Mouse (Mus musculus): Measurements from ENCODE around the gene Cd276.
"Not testable (repeated sequence)": the region's sequence is repeated elsewhere in the genome, so short reads cannot be mapped to it uniquely, and the experiment has no call there.

Cd276 gene

DNA sequence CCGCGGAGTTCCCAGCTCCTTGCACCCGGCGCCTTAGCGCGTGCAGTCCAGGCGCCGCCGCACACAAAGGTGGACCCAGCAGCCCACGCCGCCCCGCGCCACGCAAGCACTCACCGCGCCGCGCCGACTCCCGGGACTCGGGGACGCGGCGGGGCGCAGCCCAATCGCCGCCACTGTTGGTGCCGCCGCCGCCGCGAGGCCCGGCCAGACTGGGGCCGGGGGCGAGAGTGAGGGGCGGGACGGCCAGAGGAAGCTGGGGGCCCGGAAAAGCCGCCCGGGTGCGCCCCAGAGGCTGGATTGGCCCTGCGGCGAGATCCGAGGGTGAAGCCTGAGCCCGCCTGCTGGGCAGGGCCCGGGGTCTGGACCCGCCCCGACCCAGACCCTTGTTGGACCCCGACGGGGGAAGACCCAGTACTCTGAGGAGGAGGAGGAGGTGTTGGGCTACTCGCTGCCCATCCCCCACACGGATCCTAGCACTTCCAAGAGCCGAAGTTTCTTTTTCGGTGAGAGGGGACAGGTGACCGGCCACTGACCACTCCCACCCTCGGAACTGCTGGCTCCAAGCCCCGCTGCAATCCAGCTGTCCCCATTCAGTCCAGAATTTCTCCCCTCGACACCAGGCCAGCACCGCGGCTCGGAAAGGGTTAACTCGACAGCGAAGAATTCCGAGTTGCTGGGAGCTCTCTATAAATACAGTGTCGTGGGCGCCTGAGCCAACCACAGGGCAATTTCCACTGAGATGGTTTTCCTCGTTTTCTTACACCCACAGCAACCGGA is at the start of gene Cd276:
Cd276 (minus strand) TSS at position 530 of the 777 bp plus-strand sequence.
- no peak for DNase-seq (ENCODE audit: low read depth, low spot score)

DNA sequence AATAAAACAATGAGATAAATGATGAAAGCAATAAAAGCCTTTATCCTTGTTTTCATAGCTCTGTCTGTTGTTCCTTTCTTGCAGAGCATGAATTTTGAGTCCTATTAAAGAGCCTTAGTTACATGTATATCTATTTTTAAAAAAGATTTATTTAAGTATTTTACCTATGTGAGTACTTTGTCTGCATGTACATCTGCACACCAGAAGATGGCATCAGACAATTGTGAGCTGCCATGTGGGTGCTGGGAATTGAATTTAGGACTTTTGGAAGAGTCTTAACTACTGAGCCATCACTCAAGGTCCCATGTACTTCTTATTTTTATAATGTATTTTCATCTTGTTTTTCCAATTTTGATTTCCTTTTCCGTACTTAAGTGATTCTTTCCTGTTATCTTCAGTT is 40.1 kb upstream of the Cd276 start:
- DNase-seq (ENCODE audit: low read depth, low spot score): no peak

DNA sequence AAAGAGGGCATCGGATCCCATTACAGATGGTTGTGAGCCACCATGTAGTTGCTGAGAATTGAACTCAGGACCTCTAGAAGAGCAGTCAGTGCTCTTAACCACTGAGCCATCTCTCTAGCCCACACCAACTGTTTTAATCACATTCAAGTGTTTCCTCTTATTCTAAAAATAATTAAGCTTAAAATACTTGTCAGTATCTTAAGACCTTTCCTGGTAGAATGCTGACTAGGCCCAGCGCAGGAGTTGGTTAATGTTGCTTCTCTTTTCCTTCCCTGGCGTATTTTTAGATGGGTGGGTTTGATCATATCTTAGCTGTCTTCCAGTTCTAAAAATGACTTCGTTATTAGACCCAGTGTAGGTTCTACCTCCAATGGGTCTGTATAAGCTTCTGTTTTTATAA is 33.4 kb upstream of the Cd276 start:
- DNase-seq (ENCODE audit: low read depth, low spot score): no peak

DNA sequence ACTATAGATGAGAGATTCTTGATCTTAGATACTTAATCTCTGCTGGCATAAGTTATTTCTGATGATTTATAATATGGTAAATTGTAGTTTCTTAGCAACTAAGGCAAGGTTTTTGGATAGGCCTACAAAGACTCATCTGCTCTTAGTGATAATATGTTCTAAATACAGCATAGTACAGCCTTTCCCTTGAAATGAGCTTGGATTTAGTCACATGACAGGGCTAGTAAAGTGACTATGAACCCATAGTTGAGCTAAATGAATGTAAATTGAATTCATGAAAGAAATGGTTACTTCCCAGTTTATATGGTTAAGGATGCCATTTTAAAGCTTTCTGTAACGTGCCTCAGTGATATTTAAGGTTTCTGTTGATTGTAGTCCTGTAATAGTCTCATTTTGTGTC is 29.1 kb upstream of the Cd276 start:
- no peak for DNase-seq (ENCODE audit: low read depth, low spot score)

DNA sequence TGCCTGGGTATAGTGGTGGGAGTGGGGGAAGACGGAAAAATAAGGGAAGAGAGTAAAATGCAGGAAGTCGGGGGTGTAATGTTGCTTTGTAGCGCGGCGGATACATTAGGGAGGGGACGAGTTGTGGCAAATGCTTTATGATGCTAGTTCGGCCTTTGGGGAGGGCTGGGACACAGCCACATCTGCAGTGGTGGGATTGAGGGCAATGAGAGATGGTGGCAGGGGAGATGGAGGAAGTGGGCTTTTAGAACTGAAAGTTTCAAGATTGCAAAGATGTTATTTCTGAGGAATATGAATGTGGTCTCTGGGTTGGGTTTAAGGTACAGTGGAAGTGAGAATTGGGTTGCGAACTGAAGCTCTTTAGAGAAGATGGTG is 28.0 kb upstream of the Cd276 start:
- no peak for DNase-seq (ENCODE audit: low read depth, low spot score)

DNA sequence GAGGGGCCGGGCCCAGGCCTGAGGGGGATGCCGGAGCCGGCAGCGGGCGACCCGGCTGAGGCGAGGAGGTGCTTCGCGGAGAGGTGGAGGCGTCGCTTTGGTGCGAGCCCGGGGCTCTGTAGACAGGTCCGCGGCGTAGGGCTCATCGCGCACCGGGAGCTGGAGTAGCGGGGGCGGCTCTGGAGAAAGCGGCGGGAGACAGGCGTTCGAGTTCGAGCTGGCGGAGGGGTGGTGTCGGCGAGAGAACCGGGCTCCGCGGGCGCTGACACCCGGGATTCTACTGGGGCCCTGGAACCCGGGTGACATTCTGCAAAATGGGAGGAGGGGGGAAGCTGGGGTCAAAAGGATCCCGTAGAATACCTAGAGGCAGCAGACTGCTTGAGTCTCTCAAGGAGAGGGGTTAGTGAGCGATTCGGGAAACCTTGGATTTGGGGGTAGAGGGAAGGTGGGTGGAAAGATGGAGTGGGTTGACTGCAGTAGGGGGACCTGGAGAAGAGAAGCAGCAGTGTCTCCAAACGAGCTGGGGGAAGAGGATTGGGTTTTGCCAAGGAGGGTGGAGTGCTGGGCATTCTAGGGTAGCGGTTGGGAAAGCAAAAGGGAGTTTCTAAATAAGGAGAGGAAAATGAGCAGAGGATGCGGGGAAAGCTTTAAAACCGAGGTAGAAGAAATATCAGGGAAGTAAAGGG is 27.5 kb upstream of the Cd276 start:
- DNase-seq (ENCODE audit: low read depth, low spot score): peak; percentile 16

DNA sequence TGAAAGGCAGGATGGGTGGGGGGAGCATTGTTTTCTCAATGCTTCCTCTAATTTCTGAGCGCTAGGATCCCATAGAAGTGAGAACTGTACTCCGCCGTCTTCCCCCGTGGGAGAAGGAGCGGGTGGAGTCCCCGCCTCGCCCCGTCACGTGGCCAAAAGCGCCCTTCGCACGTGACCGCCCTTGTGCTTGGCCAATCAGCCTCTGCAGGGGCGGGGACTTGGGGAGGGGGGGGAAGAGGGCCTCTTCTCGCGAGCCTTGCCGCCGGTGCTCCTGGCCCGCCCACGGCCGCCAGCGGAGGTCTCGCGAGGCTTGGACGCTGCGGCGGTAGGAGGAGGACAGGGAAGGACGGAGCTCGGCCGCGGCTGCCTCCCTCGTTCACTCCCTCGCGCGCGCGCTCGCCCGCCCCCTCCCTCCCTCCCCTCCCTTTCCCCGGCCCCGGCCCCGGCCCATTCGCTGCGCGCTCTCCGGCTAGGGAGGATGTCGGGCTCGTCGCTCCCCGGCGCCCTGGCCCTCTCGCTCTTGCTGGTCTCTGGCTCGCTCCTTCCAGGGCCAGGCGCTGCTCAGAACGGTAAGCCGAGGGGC is 26.8 kb upstream of the Cd276 start, which contains the start of gene Nptn:
Nptn (plus strand) TSS at position 283 of the 583 bp plus-strand sequence.
- peak; percentile 96 for DNase-seq (ENCODE audit: low read depth, low spot score)

DNA sequence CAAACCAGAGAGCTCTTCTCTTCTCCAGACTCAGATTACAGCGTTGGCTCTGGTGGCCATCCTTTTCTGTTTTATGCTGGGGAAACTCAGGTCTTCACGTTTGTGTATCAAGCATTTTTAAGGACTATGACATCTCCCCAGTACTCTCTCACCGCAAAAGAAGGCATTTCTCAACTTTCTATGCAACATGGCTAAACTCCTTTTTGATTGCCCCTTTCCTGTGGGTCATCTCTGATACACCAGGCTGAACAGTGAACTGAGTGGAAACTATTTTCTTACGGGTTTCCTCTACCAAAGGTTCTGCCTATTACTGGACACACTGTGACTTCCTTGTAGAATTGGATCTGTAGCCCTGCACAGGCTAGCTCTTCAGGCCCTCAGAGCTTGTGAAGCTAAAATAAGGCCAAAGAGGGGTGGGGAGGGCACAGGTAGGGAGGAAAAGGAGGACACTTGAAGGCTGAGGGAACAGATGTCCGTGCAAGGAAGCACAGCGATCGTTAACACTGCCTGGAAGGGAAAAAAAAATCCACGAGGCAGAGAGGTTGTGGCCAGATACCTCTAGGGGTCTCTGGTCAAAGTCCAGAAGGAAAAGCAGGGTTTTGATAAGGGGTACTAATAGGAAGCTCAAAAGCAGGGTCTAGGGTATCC is 26.2 kb upstream of the Cd276 start:
- DNase-seq (ENCODE audit: low read depth, low spot score): no peak

DNA sequence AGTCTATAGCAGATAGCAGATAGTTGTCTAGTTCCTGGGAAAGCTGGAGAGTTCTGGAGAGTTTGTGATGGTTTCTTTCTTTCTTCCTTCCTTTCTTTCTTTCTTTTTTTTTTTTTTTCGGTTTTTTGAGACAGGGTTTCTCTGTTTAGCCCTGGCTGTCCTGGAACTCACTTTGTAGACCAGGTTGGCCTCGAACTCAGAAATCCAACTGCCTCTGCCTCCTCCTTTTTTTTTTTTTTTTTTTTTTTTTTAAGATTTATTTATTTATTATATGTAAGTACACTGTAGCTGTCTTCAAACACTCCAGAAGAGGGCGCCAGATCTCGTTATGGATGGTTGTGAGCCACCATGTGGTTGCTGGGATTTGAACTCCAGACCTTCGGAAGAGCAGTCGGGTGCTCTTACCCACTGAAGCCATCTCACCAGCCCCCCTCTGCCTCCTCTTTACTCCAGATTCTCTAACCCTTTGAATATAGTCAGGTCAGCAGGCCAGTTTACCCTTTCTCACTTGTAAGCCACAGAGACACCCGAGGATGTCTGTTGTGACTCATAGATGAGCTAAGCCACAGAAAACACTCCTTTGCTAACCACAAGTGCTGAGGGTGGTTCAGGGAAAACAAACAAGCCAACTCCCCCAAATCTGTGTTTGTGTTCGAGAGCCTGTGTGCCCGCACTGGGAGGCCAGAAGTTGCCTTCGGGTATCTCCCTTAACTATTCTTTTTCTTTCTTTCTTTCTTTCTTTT is 25.4 kb upstream of the Cd276 start:
- not testable (repeated sequence) for DNase-seq (ENCODE audit: low read depth, low spot score)

DNA sequence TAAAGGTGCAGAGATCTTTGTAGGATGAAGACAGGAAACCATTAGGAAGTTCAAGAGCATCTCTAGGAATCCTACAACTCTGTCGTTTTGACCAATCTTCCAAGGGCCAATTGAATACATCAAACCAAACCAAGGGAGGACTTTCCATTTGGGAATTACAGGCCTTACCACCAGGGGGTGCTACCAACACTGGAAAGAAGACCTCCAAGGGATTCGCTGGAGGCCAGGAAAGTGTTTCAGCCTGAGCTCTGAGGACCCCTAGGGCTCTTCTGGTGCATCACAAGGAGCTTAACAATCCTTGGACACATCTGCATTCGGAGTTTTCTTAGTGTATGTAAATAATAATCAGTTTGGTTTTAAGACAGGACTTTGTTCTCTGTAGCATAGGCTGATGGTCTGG is 23.4 kb upstream of the Cd276 start:
- DNase-seq (ENCODE audit: low read depth, low spot score): peak; percentile 71

DNA sequence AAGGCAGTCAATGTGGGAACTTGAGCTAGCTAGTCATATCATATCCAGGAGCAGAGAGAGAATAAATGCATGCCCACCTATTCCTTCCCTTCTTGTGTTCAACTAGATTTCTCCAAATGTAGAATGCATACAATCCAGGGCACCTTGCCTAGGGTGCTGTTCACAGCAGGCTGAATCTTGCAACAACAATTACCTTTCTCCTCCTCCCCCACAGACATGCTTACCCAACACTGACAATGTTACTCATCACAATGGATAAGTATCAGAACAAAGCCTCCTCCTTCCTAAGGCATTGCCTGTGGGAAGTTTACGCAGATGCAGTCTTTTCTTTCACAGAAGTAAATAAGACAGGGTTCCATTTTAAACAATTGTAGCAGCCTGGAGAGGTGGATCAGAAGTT is 15.8 kb upstream of the Cd276 start:
- DNase-seq (ENCODE audit: low read depth, low spot score): no peak

DNA sequence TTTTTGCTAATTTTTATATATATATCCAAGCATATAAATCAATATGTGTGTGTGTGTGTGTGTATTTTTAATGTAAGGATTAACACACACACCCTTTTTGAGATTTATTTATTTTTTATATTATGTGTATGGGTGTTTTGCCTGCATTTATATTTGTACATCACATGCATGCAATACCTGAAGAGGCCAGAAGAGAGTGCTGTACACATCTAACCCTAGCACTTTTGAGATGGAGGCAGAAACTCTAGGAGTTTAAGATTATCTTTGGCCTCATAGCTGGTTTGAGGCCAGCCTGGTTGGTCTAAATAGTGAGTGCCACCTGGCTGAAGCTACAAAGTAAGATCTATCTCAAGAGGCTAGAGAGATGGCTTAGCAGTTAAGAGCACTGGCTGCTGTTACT is 12.4 kb upstream of the Cd276 start:
- DNase-seq (ENCODE audit: low read depth, low spot score): no peak

DNA sequence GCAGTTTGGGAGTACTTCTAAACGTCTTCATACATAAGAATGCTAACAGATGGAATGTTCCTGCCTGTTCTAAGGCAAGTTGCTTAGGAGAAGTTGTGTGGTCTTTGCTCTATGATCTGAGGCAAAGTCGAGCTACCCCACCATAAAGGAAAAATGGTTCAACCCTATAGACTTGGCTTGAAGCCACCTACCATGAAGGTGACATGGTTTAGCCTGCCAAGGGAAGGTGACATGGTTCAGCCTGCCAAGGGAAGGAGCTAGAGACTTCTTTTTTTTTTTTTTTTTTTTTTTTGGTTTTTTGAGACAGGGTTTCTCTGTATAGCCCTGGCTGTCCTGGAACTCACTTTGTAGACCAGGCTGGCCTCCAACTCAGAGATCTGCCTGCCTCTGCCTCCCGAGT is 10.7 kb upstream of the Cd276 start:
- not testable (repeated sequence) for DNase-seq (ENCODE audit: low read depth, low spot score)

DNA sequence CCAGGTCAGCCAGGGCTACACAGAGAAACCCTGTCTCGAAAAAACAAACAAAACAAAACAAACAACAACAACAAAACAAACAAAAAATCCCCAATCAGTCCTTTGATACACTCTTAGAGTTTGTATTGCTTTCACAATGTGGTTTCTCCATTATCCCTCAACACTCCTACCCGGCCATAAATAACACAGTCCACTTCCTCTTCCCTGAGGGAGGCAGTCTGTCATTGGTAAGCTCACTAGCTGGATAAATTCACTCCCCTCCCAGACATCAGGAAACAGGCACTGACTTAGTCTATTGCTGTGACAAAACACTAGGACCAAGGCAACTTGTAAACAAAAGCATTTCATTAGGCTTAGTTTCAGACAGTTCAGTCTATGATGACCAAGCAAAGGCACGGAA is 5.0 kb upstream of the Cd276 start:
- DNase-seq (ENCODE audit: low read depth, low spot score): no peak

DNA sequence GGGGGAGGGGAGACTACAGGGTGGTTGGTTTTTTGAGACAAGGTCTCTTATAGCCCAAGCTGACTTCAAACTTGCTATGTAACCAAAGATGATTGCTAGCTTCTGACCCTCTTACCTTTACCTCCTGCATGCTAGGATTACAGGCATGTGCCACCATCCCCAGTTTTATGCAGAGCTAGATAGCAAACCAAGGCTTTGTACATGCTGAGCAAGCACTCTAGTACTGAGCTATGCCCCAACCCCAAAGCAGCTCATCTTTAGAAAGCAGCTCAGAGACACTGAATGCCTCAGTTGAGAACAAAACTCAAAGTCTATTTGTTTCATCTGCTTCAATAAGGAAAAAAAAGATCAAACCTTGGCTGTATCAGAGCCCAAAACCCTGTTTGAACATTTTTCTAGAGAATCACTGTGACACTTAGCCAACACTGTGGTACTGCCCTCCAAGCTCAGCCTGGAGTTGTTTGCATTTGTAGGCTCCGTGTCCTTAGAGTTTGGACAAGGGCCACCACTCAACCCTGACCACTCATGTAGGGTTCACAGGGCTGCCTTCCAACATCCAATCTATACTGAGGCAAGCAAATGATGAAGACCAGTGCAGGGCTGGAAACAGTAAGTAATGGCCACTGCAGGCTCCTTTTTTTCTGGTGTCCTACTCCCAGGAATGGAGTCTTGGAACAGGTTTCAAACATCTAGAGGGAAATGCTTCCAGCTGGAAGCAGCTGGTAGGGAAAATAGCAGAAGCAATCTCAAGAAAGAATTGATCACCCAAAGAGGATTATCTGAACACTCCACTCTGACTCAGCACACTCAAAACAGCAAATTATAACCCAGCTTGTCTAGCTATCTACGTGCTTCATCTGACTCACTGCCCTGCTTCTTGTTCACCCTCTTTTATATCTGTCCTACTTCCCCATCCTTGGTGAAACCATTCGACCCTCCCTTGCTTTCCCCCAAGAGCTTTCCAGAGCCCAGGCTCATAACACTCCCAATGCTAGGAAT is 2.5 kb upstream of the Cd276 start:
- no peak for DNase-seq (ENCODE audit: low read depth, low spot score)

DNA sequence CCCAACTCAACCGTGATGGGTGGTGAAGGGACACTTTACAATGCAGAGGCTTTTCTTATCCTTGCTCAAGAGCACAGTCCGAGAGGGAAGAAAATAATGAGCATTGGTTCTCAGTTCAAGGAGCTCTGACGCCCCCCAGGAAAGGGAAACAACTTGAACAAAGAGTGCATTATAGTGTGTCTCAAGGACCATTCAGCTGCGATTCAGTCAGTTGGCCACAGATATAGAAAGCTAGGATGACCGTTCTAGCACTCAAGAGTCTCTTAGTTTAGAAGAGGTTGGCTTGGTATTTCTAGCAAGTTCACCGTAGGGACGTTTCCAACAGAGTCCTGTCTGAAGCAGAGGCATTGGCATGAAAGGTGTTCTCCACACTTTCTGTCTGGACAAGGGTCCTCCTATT is 1.4 kb upstream of the Cd276 start:
- no peak for DNase-seq (ENCODE audit: low read depth, low spot score)

DNA sequence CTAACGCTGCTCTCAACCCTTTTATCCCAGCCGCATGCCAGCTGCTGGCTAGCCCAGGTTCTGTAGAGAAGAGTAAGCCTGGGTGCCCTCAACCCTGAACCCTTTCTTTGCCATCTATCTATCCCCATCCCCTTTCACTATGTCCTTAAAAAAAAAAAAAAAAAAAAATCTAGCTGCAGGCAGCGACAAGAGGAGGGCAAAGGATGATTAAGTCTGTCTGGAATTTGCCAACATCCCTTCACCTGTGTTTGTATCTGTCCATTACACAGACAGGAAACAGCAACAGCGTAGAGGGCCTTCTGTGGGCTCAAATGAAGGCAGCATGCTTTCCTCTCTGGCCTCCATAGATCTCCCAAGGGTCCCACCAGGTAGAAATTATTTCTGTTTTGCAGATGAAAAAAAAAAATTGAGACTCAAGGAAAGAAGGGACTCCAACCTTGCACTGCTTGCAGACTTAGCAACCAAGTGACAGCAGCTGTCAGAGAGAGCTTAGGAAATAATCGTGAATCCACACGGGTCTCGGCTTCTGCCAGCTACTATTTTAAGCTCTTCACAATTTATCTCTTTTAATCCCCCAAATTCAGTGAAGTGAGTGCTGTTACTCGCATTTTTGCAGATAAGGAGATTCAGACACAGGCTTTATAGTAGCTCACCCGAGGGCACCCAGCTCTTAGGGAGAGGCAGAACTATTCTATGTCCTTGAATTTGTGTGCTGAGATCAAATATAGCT is 613 bp upstream of the Cd276 start:
- no peak for DNase-seq (ENCODE audit: low read depth, low spot score)

DNA sequence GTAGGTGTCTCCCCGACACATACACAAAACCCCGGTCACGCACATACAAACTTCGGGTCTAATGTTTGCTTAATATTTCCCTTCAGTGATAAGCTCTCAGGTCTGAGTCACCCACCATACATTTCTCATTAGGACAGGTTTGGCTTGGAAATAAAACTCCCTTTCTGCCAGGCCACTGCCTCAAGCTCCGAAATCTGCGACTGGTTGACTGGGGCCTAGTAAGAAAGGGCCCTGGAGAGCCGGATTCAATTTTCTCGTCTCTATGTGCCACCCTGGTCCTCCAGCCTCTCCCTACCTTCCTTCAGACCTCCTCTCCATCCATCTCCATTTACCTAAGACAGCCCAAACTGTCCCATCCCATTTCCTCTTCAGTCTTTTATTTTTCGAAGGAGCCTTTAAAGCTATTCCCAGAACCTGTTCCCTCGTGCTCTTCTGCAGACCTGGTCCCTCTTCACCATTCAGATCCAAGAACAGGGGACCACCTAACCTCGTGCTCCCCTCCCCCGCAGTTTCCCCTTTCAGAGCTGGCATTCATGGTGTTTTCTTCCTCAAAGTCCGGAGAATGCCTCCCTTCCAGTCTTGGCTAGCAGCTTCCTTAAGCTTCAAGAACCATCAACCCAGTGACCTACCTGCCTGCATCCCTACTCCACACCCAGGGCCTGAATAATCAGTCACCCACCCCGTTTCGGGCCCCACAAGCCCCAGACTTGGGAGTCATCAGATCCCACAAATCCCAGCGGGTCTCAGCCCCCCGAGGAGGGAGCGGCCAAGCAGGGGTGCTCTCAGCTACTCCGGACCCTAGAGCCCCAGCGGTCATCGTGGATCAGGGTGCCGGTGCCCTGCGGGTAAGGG is 955 bp downstream of the Cd276 start:
- DNase-seq (ENCODE audit: low read depth, low spot score): no peak

DNA sequence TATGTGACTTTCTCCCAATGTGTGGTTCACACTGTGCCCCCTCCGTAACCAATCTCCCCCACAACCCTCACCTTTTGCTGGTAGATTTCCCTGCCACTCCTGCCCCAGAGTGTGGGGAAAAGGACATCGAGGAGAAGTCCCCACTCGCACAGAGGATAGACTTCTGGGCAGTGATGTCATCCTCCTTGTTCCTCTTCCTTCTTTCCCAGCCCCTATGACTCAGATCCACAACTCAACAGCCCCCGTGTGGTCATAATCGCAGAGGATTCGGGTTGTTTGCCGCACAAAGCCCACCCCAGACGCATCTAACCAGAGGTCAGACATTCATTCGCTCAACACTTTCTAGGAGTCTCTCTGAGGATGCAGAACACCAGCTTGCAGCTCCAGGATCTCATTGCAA is 3.2 kb downstream of the Cd276 start:
- DNase-seq (ENCODE audit: low read depth, low spot score): no peak

Measured in retina, adult 2 months (tissue).